Mouse (Mus musculus) hindbrain, embryonic 16.5 days (tissue): ENCODE measurements around the gene Gstt3. TPM values are rescaled to one million over a fixed set of nuclear protein-coding genes. Genes with fewer than 3 reads are reported as not detected.

Experiments used
- ATAC-seq: fragments of 200-750 bp; cut with Nextera tagmentation; 2 replicates; pipeline ENCODE4 v1.8.0; 2017; ENCODE audit warnings: moderate TSS enrichment, moderate library complexity
- H3K27ac ChIP-seq: fragments of 300-500 bp; sonication (generic); 2 replicates; pipeline ENCODE4 v1.5.1; 2014; ENCODE audit warnings: low read depth, mild to moderate bottlenecking, control low read depth, low read length, moderate library complexity
- H3K27me3 ChIP-seq: fragments of 300-500 bp; sonication (generic); replicated peaks from 2 replicates; pipeline ENCODE4 v1.6.1; 2014; ENCODE audit warnings: low read length; ENCODE audit not compliant: control insufficient read depth, insufficient read depth
- H3K36me3 ChIP-seq: fragments of 300-500 bp; sonication (generic); 2 replicates; pipeline ENCODE4 v1.6.1; 2014; ENCODE audit warnings: mild to moderate bottlenecking, low read length, moderate library complexity, mixed read lengths; ENCODE audit not compliant: control insufficient read depth, insufficient read depth
- H3K4me1 ChIP-seq: fragments of 300-500 bp; sonication (generic); 2 replicates; pipeline ENCODE4 v1.6.1; 2014; ENCODE audit warnings: low read depth, low read length; ENCODE audit not compliant: control insufficient read depth, insufficient read depth
- H3K4me2 ChIP-seq: fragments of 300-500 bp; sonication (generic); 2 replicates; pipeline ENCODE4 v1.6.1; 2014; ENCODE audit warnings: mild to moderate bottlenecking, low read length, control low read depth, moderate library complexity
- H3K4me3 ChIP-seq: fragments of 300-500 bp; sonication (generic); 2 replicates; pipeline ENCODE4 v1.5.1; 2014; ENCODE audit warnings: mild to moderate bottlenecking, low read length, control low read depth, moderate library complexity
- H3K9ac ChIP-seq: fragments of 300-500 bp; sonication (generic); 2 replicates; pipeline ENCODE4 v1.6.1; 2014; ENCODE audit warnings: low read depth, mild to moderate bottlenecking, control low read depth, low read length, moderate library complexity
- H3K9me3 ChIP-seq: fragments of 300-500 bp; sonication (generic); 2 replicates; pipeline ENCODE4 v1.6.1; 2014; ENCODE audit warnings: mild to moderate bottlenecking, low read length, moderate library complexity; ENCODE audit not compliant: control insufficient read depth
- WGBS: fragments of 180-500 bp; shearing (Covaris S2); extraction: QIAGEN DNeasy Blood & Tissue Kit; methylation state at CpG from one replicate; pipeline ENCODE4 v1.1.7; 2014; 5-methylcytosine and 5-hydroxymethylcytosine counted together
- polyA plus RNA-seq: library from polyadenylated mRNA; unstranded; fragments of >200 nt; fragmentation: Nextera tagmentation; extraction: Ambion mirVana; gene quantifications from 2 replicates; pipeline ENCODE4 v1.2.1, GENCODE M21; 2015

Gstt3 gene
- polyA plus RNA-seq, 1 experiment from 2014 or later = 1.5 TPM

DNA sequence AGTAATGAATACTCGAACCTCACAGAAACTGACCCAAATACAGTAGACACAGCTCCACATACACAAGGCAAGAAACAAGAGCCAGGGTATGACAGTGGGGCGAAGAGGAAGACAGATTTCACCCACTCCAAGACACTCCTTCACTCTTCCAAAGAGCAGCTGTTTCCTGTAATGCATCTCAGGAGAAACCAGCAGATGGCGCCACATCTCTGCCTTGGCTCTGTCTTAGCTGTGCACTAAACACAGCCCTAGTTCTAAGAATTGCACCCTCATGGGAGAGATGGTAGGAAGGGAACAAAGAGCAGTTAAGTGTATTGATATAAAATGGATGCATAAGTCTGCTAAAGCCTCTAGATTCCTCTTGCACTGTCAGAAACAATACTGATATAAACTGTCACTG is 37.2 kb downstream of the Gstt3 start:
- Histone ChIP-seq H3K9ac (no peak overlapping the region), H3K9me3 (no peaks in the 10 kb centered on the region)

DNA sequence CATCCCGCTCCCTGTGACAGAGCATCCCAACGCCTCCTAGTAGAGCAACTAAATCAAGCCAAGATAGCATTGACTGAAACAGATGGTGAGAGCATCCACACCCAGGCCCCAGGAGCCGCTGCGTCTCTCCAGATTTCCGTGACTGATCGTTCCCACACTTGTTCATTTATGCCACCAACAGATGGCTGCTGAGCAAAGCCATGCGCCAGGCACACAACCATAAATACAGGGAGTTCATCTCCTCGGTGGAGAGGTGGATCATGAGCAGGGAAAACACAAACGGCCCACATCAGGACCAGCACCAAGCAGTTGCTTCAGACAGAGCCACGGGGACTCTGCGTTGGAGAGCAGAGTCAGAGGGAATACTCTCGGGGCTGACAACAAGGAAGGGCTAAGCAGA is 37.8 kb downstream of the Gstt3 start:
- Histone ChIP-seq H3K27ac (no peak overlapping the region), H3K4me2 (no peak overlapping the region), H3K27me3 (no peaks in the 10 kb centered on the region), H3K9me3 (no peaks in the 10 kb centered on the region), H3K4me1 (no peaks in the 10 kb centered on the region; the same call in 1 of the 2 replicates), H3K9ac (no peak overlapping the region), H3K36me3 (peaks cover 53% of the 10 kb centered on the region), H3K4me3 (no peak overlapping the region)
- peak; percentile 32; the same call in 1 of the 2 replicates for ATAC-seq
- 78% methylated on average over 12 of the region's 12 CpGs for WGBS

More for the DNA sequence above, 37.2 kb downstream of the Gstt3 start:
- Histone ChIP-seq H3K27me3 (no peaks in the 10 kb centered on the region), H3K4me3 (no peak overlapping the region), H3K27ac (no peak overlapping the region), H3K4me1 (no peaks in the 10 kb centered on the region; the same call in 1 of the 2 replicates), H3K36me3 (peaks cover 48% of the 10 kb centered on the region), H3K4me2 (no peak overlapping the region)
- ATAC-seq = peak; percentile 93
- 49% methylated on average over 3 of the region's 3 CpGs for WGBS

DNA sequence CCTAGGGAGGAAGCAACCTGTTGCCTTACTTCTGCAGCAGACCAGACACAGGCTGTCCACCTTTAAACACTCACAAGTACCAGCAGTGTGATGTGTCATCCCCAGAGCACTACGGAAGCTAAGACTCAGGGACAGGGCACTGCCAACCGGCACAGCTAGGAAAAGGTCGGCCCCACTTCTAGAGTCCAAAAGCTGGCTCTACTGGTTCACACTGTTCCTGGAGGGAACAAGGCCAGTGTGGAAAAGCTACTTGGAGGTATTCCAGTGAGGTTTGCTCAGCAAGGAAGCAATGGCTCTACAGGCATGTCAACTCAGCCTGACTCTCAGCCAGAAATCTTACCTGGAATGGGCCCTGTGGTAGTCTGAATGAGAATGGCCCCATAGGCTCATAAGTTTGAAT is 40.3 kb downstream of the Gstt3 start:
- Histone ChIP-seq H3K27me3 (no peaks in the 10 kb centered on the region), H3K4me1 (no peaks in the 10 kb centered on the region; the same call in 1 of the 2 replicates), H3K27ac (no peak overlapping the region), H3K9ac (no peak overlapping the region), H3K9me3 (no peaks in the 10 kb centered on the region), H3K36me3 (peaks cover 41% of the 10 kb centered on the region), H3K4me2 (no peak overlapping the region), H3K4me3 (no peak overlapping the region)
- no peak for ATAC-seq
- 97% methylated on average over 3 of the region's 3 CpGs for whole genome bisulfite sequencing

DNA sequence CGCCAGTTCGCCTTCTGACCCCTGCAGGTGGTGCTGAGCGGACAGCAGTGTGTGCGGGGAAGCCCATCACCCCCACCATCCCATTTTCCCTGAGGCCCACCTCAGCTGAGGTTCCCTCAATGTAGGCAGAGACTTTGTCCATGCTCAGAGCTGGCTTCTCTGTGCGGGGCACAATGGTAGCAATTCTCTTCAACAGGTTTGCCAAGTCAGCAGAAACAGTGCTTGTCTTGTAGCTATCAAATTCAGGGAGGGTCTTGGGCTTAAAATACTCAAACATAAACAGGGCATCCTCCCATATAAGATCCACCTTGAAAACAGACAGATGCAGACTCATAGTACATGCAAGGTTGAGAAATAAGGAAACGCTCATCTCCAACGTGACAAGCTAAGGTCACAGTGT is 55.8 kb downstream of the Gstt3 start:
- ATAC-seq = no peak
- 91% methylated on average over 7 of the region's 7 CpGs for WGBS
- no peak overlapping the region for H3K27ac ChIP-seq
- no peak overlapping the region for H3K4me2 ChIP-seq
- H3K4me1 ChIP-seq = no peaks in the 10 kb centered on the region
- no peaks in the 10 kb centered on the region for H3K27me3 ChIP-seq
- H3K9ac ChIP-seq = no peak overlapping the region
- peaks cover 35% of the 10 kb centered on the region for H3K36me3 ChIP-seq
- H3K9me3 ChIP-seq = no peaks in the 10 kb centered on the region
- H3K4me3 ChIP-seq = no peak overlapping the region

Other genes starting within 250 kb of the Gstt3 start
- gene Lrrc75b, start 221.1 kb downstream of the Gstt3 start, polyA plus RNA-seq = 38.9 and 44.7 TPM in 2 replicates
- gene Ggt1, start 219.8 kb downstream of the Gstt3 start, polyA plus RNA-seq = 0.69 and 2.1 TPM in 2 replicates
- gene Ggt5, start 192.1 kb downstream of the Gstt3 start, polyA plus RNA-seq = 2.9 and 3.5 TPM in 2 replicates
- gene Susd2, start 137.4 kb downstream of the Gstt3 start, polyA plus RNA-seq = 10.5 and 11.9 TPM in 2 replicates
- 30.9 and 35.5 TPM in 2 replicates for gene Cabin1, start 17.1 kb downstream of the Gstt3 start, polyA plus RNA-seq
- 73.5 and 89.1 TPM in 2 replicates for gene Ddt, start 8.0 kb downstream of the Gstt3 start, polyA plus RNA-seq
- 0.50 TPM in 1 of 2 replicates, not detected in the other for gene Gm20441, start 460 bp downstream of the Gstt3 start, polyA plus RNA-seq
- 18.8 and 21.9 TPM in 2 replicates for gene Gstt1, start 17.2 kb upstream of the Gstt3 start, polyA plus RNA-seq
- gene Gstt4, start 41.1 kb upstream of the Gstt3 start, polyA plus RNA-seq = not detected in 2 replicates
- gene Gstt2, start 56.0 kb upstream of the Gstt3 start, polyA plus RNA-seq = 7.9 and 8.5 TPM in 2 replicates
- gene Mif, start 78.8 kb upstream of the Gstt3 start, polyA plus RNA-seq = 1,592 and 1,680 TPM in 2 replicates
- gene Derl3, start 112.0 kb upstream of the Gstt3 start, polyA plus RNA-seq = 0.64 and 1.9 TPM in 2 replicates
- 252 TPM in 2 replicates for gene Smarcb1, start 140.2 kb upstream of the Gstt3 start, polyA plus RNA-seq
- gene Chchd10, start 151.7 kb upstream of the Gstt3 start, polyA plus RNA-seq = 167 and 218 TPM in 2 replicates
- 13.6 and 16.6 TPM in 2 replicates for gene Mmp11, start 155.1 kb upstream of the Gstt3 start, polyA plus RNA-seq
- gene Gm867, start 159.3 kb upstream of the Gstt3 start, polyA plus RNA-seq = 0.74 and 1.5 TPM in 2 replicates
- gene Vpreb3, start 161.6 kb upstream of the Gstt3 start, polyA plus RNA-seq = 0.35 and 0.64 TPM in 2 replicates
- gene Gm5134, start 173.1 kb upstream of the Gstt3 start, polyA plus RNA-seq = 0.05 TPM in 1 of 2 replicates, not detected in the other